Mouse (Mus musculus): ENCODE results near the gene Gimap4.

- TF ChIP-seq CTCF (IDR thresholded peaks at IDR 0.05; ENCODE audit: low read depth) (no peak), EP300 (IDR thresholded peaks at IDR 0.05; ENCODE audit: low read depth) (peak; percentile 55; the same call in 1 of the 2 replicates)
Observed at GRCm38 (mm10) chr6:48681472-48682090, 2.8 kb upstream of the Gimap4 start.

Measured in heart, postnatal 0 days (tissue).